Mouse (Mus musculus) liver, embryonic 14.5 days (tissue): ENCODE results near the gene Gde1.

Experiments used
- CTCF ChIP-seq: IDR thresholded peaks from 2 replicates; pipeline ENCODE4 v1.5.1; 2016; ENCODE audit warnings: antibody characterized with exemption, low read depth, control low read depth
- EP300 ChIP-seq: IDR thresholded peaks from 2 replicates; pipeline ENCODE4 v1.6.1; 2016; ENCODE audit warnings: antibody characterized with exemption, low read depth

- TF ChIP-seq CTCF: no peak
- no peak for TF ChIP-seq EP300
Observed at GRCm38 (mm10) chr7:118691287-118691686, 14.3 kb downstream of the Gde1 start.
